Mouse (Mus musculus) spleen, adult 18-20 months (tissue): ENCODE measurements around the gene Mtrex.

Experiments
- DNase-seq, 2 experiments: peaks; one replicate each; pipeline ENCODE4 v3.0.0; 2022; ENCODE audit warnings: mixed read lengths in 2 of 2

Gene Mtrex

DNA sequence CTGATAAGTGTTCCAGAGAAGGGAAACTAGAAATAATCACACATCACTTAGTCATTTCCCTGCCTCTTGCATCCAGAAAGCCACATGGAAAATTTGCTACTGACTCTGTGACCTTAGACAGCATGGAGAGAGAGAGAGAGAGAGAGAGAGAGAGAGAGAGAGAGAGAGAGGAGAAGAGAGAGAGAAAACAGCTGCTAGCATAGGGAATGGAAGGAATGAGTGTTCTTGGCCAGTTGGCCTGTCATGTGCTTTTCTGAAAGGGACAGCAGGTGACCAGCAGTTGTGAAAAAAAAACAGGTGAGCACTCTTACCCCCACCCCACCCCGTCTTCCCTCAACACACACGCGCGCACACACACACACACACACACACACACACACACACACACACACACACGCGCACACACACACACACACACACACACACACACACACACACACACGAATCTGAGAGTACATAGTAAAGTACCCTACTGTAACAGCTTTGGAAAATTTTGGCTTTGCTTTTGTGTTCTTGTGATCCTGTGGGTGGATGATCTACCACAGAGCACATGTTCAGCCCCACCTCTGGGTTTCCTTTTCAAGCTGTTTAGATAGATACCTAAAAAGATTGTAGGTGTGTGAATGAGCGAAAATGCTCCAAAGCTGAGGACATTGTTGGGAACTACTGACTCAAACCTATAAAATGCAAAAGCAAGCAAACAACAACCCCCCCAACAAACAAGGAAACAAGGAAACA lies 103.1 kb downstream of the Mtrex start:
- no peak for DNase-seq

- no peak for DNase-seq
These were observed 103.8 kb downstream of the Mtrex start for GRCm38 (mm10) chr13:112823236-112823910.

GRCm38 (mm10) chr13:112822413-112822812 lies 104.8 kb downstream of the Mtrex start:
- DNase-seq = no peak

DNA sequence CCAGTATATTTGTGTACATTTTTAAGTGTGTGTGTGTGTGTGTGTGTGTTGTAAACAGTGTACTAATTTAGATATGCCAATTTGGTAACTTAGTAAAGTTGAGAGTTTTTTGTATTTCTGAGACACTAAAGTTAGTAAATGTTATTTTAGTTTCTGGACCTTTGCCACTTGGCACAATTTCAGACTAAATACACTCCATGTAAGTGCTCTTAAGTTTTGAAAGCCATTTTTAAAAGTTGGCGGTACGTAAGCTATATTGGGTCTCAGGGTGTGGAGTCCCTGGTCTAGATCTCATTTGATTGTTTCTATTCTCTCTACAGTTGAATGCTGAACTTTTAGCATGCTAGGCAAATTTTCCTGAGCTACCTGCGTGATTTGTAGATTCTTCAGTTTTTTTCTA lies 109.1 kb downstream of the Mtrex start:
- no peak for DNase-seq
